Mouse (Mus musculus) mammary gland, adult 2 months (tissue): ENCODE measurements around the gene Poll. TPM values are rescaled to one million over a fixed set of nuclear protein-coding genes. Genes with fewer than 3 reads are reported as not detected.

Experiments used
- polyA plus RNA-seq: library from polyadenylated mRNA; depleted of rRNA; stranded (reverse); fragments of >200 nt; gene quantifications from 2 replicates; pipeline ENCODE4 v1.2.3, GENCODE M21; 2012; ENCODE audit warnings: low replicate concordance; rRNA removed

Poll gene
- polyA plus RNA-seq = 13.3 and 14.2 TPM in 2 replicates

GRCm38 (mm10) chr19:45560153-45560890 lies at the start of gene Poll, which contains the start of gene Gm17018:
TSS of gene Poll (minus strand) at chr19:45560531.
TSS of gene Gm17018 (plus strand) at chr19:45560615.

Other genes with a start within 250 kb of the Poll start
- 8.6 and 16.1 TPM in 2 replicates for gene Btrc, start 196.8 kb downstream of the Poll start, polyA plus RNA-seq
- gene Gm17018, start 84 bp upstream of the Poll start, polyA plus RNA-seq = 6.8 and 7.2 TPM in 2 replicates
- gene Fbxw4, start 99.8 kb upstream of the Poll start, polyA plus RNA-seq = 125 and 143 TPM in 2 replicates
- not detected in 2 replicates for gene Fgf8, start 182.4 kb upstream of the Poll start, polyA plus RNA-seq
- 26.0 and 64.5 TPM in 2 replicates for gene Npm3, start 189.1 kb upstream of the Poll start, polyA plus RNA-seq
- gene Mgea5, start 223.3 kb upstream of the Poll start, polyA plus RNA-seq = 16.8 and 29.1 TPM in 2 replicates